Mouse (Mus musculus): ENCODE data around the gene Foxn3.

Gene Foxn3

GRCm38 (mm10) chr12:99293532-99293931 lies 269.9 kb downstream of the Foxn3 start:
- DNase-seq (ENCODE audit: low spot score), result no peak

GRCm38 (mm10) chr12:99292152-99292551 lies 271.2 kb downstream of the Foxn3 start:
- no peak for DNase-seq (ENCODE audit: low spot score)

- no peak for DNase-seq (ENCODE audit: low spot score)
Measured at GRCm38 (mm10) chr12:99287081-99287480, 276.3 kb downstream of the Foxn3 start.

GRCm38 (mm10) chr12:99286662-99287061 lies 276.7 kb downstream of the Foxn3 start:
- no peak for DNase-seq (ENCODE audit: low spot score)

- no peak for DNase-seq (ENCODE audit: low spot score)
Measured at GRCm38 (mm10) chr12:99285656-99286055, 277.7 kb downstream of the Foxn3 start.

GRCm38 (mm10) chr12:99285199-99285598 lies 278.2 kb downstream of the Foxn3 start:
- peak; percentile 59 for DNase-seq (ENCODE audit: low spot score)

GRCm38 (mm10) chr12:99284419-99285069 lies 278.8 kb downstream of the Foxn3 start:
- DNase-seq (ENCODE audit: low spot score), result no peak

- DNase-seq (ENCODE audit: low spot score), result no peak
Measured at GRCm38 (mm10) chr12:99280826-99281225, 282.6 kb downstream of the Foxn3 start.

GRCm38 (mm10) chr12:99280291-99280690 lies 283.1 kb downstream of the Foxn3 start:
- DNase-seq (ENCODE audit: low spot score), result no peak

- no peak for DNase-seq (ENCODE audit: low spot score)
Measured at GRCm38 (mm10) chr12:99279426-99279825, 284.0 kb downstream of the Foxn3 start.

- DNase-seq (ENCODE audit: low spot score), result no peak
Measured at GRCm38 (mm10) chr12:99274589-99274988, 288.8 kb downstream of the Foxn3 start.

GRCm38 (mm10) chr12:99269396-99269795 lies 294.0 kb downstream of the Foxn3 start:
- no peak for DNase-seq (ENCODE audit: low spot score)

- no peak for DNase-seq (ENCODE audit: low spot score)
Measured at GRCm38 (mm10) chr12:99268954-99269353, 294.4 kb downstream of the Foxn3 start.

GRCm38 (mm10) chr12:99267732-99268131 lies 295.6 kb downstream of the Foxn3 start:
- no peak for DNase-seq (ENCODE audit: low spot score)

- no peak for DNase-seq (ENCODE audit: low spot score)
Measured at GRCm38 (mm10) chr12:99266434-99266833, 296.9 kb downstream of the Foxn3 start.

GRCm38 (mm10) chr12:99265777-99266176 lies 297.6 kb downstream of the Foxn3 start:
- no peak for DNase-seq (ENCODE audit: low spot score)

GRCm38 (mm10) chr12:99264386-99264785 lies 299.0 kb downstream of the Foxn3 start:
- DNase-seq (ENCODE audit: low spot score), result no peak

- no peak for DNase-seq (ENCODE audit: low spot score)
Measured at GRCm38 (mm10) chr12:99263592-99264335, 299.6 kb downstream of the Foxn3 start.

- DNase-seq (ENCODE audit: low spot score), result no peak
Measured at GRCm38 (mm10) chr12:99262840-99263239, 300.5 kb downstream of the Foxn3 start.

GRCm38 (mm10) chr12:99262066-99262599 lies 301.2 kb downstream of the Foxn3 start:
- no peak for DNase-seq (ENCODE audit: low spot score)

GRCm38 (mm10) chr12:99260171-99260570 lies 303.2 kb downstream of the Foxn3 start:
- DNase-seq (ENCODE audit: low spot score), result no peak

GRCm38 (mm10) chr12:99257570-99257969 lies 305.8 kb downstream of the Foxn3 start:
- no peak for DNase-seq (ENCODE audit: low spot score)

- DNase-seq (ENCODE audit: low spot score), result no peak
Measured at GRCm38 (mm10) chr12:99256997-99257396, 306.4 kb downstream of the Foxn3 start.
